Mouse (Mus musculus) brain, embryonic 18.5 days (tissue): ENCODE results near the gene Olfr71.

Source experiments
- DNase-seq: peaks from one replicate; pipeline ENCODE4 v3.0.0-alpha.2; 2012; ENCODE audit warnings: low read depth, low spot score

Olfr71 gene

GRCm38 (mm10) chr4:43713652-43714219, 3.7 kb upstream of the Olfr71 start:
- no peak for DNase-seq

DNA sequence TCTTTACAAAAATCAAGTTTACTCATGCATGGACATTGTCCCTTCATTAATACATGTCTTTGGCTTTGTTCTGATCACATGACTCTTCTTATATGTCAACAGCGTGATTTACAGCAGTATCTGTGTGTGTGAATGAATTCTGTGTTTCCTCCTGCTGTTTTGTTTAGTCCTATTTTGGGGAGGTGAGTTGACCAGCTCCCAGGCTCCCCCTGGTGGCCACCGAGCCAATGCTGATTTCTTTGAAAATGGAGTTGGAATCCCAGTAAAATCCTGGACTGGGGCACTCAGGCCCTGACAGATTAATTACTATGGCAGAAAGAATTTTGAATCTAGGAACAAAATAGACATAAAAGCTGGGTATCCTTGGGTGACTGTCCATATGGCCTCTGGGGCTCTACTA, 1.8 kb upstream of the Olfr71 start:
- no peak for DNase-seq

- DNase-seq, result no peak
Observed at GRCm38 (mm10) chr4:43705991-43706390, 4.1 kb downstream of the Olfr71 start.

- no peak for DNase-seq
Observed at GRCm38 (mm10) chr4:43703851-43704250, 6.2 kb downstream of the Olfr71 start.

DNA sequence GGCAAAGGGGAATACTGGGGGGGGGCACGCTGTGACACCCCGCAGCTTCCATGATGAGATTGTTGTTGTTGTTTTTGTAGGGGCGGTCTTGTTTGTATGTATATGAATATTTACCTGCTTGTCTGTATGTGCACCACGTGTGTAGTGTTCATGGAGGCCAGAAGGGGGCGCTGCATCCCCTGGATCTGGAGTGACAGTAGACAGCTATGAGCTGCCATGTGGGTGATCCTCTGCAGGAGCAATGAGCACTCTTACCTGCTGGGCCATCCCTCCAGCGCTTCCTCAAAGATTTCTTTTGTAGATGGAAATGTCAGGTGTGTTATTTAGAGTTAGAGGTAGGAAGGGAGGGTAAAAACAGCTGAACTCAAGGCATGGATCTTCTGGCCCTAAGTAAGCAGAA, 6.6 kb downstream of the Olfr71 start:
- DNase-seq, result no peak

- DNase-seq, result no peak
Observed at GRCm38 (mm10) chr4:43700707-43701106, 9.3 kb downstream of the Olfr71 start, which contains the start of gene Olfr70. Gene Olfr70, minus strand, starts transcription at chr4:43700807.

DNA sequence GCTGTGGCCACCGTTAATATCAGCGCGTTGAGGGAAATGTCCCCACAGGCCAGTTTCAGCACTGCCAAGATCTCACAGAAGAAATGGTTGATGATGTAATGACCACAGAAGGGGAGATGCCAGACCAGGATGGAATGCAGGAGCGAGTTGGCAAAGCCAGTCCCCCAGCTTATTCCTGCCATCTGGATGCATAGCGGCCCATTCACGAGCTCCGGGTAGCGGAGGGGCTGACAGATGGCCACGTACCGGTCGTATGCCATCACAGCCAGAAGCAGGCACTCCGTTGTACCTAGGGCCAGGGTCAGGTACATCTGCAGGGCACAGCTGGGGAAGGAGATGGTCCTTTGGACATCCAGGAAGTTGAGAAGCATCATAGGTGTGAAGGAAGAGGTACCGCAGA, 13.5 kb downstream of the Olfr71 start:
- DNase-seq, result no peak

GRCm38 (mm10) chr4:43695249-43695671, 14.8 kb downstream of the Olfr71 start:
- no peak for DNase-seq

DNA sequence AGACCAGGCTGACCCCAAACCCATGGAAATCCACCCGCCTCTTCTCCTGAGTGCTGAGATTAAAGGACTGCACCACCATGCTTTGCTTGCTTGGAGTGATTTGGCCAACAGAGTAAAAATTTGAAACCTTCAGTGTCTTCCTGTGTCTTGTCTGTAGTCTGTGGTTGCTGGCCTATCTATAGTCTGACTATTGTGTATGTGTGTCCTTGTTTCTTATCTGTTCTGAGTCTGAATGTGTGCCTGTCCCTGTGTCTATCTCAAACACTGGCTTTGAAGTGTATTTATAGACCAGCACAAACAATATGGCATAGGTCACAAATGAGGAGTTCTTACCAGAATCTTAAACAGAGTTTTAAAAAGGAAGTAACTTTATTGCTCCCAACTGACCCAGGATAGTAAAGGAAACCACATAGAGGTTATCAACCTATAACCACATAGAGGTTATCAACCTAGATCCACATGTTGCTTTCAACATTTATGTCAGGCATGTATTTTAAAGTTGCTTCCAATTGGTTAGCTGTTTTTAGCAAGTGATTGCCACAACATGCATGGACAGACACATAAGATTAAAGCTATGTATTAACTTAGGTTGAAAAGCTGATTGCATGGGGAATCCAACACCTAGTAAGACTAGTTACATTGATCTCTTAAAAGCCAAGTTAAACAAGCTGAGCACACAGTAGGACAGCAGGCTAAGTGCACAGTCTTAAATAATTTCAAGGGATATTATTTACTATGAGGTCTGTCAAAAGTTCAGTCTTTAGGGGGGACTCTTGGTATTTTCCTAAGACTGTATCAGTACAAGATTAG, 15.4 kb downstream of the Olfr71 start:
- DNase-seq, result no peak

DNA sequence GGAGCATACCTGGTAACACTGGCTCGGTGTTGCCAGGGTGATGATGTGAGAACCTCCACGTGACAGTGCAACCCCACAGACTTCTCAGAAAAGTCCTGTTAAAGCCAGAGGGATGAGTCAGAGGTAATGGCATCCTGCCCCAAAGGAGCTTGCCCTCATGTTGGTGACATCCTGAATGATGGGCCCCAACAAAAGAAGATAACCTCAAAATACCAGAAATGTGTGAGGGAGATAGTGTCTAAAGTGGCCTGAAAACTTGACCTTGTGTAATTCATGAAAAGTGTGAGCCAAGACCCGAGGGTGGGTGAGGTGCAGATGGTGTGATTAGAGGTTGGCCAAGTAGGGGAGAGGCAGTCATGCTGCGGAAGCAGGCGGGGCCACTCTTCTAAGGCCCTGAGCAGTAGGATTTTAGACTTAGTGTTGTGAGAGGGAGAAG, 16.2 kb downstream of the Olfr71 start:
- no peak for DNase-seq

GRCm38 (mm10) chr4:43691026-43691425, 19.0 kb downstream of the Olfr71 start:
- DNase-seq, result no peak

DNA sequence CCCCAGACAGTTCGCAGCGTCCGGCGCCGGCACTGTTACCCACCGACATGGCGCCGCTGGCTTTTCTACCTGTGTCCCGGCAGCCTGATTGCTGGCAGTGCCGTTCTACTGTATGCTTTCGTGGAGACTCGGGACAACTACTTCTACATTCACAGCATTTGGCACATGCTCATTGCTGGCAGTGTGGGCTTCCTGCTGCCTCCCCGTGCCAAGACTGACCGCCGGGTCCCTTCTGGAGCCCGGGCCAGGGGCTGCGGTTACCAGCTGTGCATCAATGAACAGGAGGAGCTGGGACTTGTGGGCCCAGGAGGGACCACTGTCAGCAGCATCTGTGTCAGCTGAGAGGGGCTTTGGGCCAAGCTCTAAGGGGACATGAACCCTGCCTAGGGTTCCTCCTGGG, 20.0 kb downstream of the Olfr71 start:
- DNase-seq, result no peak

DNA sequence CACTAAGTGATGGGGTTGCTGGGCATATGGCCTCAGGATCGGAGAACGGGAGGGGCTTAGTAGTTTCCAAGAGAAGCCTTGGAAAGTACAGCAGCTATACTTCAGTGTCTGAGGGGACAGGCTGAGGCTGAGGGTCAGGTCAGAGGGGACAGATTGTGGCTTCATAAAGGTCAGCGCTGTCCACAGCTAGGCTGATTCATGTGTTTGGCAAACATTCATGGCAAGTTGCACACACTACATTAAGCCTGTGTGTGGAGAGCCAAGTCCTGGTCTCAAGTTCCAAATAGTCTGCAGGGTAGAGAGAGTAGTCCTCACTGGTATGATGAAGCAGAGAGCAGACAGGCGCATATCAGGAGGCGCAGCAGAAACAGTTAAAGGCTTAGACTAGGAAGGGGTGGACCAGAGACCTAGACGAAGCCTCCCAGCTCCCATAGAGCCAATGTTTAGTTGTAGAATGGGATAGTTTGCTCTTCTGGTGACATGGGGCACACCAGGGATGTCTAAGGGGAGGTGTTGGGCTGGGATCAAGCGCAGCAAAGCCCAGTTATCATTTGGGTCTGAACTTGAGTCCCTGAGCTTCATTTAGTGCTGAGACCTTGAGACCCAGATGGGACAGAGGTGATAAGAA, 30.5 kb downstream of the Olfr71 start:
- DNase-seq, result no peak

- no peak for DNase-seq
Observed at GRCm38 (mm10) chr4:43678541-43678940, 31.5 kb downstream of the Olfr71 start.

- no peak for DNase-seq
Observed at GRCm38 (mm10) chr4:43675608-43676007, 34.4 kb downstream of the Olfr71 start.

- no peak for DNase-seq
Observed at GRCm38 (mm10) chr4:43674974-43675373, 35.1 kb downstream of the Olfr71 start.

DNA sequence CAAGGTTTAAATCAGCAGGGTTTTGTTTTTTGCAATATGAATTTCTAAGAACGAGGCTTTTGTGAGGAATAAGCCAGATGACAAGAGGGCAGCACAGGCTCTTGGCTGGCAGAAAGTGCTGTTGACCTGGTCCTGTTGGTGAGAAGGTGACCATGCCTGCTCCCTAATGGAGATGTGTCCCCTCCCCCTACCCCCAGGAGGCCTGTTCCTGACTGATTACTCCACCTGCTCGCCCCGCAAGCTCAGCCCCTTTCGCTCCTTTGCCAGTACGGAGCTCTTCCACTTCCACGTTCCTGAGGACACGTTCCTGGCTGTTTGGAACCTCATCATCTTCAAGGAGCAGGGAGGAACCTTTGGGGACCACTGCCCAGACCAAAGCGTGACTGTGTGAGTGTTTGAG, 36.4 kb downstream of the Olfr71 start:
- no peak for DNase-seq

GRCm38 (mm10) chr4:43672070-43672469, 38.0 kb downstream of the Olfr71 start:
- DNase-seq, result peak; percentile 55

GRCm38 (mm10) chr4:43669428-43669794, 40.6 kb downstream of the Olfr71 start:
- DNase-seq, result no peak

GRCm38 (mm10) chr4:43668782-43669427, 41.1 kb downstream of the Olfr71 start, which contains the start of the genes Tmem8b and Fam221b:
Gene Tmem8b, plus strand, starts transcription at chr4:43668971.
Gene Fam221b, minus strand, starts transcription at chr4:43669145.
- peak; percentile 72 for DNase-seq

- DNase-seq, result no peak
Observed at GRCm38 (mm10) chr4:43666412-43666811, 43.6 kb downstream of the Olfr71 start.

- DNase-seq, result no peak
Observed at GRCm38 (mm10) chr4:43657146-43657545, 52.9 kb downstream of the Olfr71 start.
